Mouse (Mus musculus) right cerebral cortex, postnatal 4 days (tissue): Measurements from ENCODE around the gene Hemgn.

Experiments used
- DNase-seq: peaks from one replicate; pipeline ENCODE4 v3.0.0-alpha.2; 2022

Hemgn gene

DNA sequence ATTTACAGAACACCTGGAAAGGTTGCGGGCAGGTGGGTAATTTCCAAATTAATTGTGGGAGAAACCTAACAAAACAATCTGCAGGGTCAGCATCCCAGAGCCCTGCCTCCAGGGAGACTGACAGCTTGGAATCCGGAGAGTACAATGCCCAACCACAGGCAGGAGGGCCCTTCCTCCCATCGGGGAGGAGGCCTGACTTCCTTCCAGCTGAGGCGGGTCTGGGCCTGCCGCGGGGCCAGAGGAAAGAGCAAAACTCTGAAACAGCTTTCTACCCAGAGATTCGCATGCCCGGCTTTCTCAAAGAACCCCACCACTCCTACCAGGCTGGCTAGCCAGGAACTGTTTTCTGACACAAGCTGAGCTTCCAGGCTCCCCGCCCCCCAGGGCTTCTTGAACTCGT lies 60.3 kb downstream of the Hemgn start:
- DNase-seq: no peak

- no peak for DNase-seq
These were observed 63.8 kb downstream of the Hemgn start for GRCm38 (mm10) chr4:46349530-46349929.

DNA sequence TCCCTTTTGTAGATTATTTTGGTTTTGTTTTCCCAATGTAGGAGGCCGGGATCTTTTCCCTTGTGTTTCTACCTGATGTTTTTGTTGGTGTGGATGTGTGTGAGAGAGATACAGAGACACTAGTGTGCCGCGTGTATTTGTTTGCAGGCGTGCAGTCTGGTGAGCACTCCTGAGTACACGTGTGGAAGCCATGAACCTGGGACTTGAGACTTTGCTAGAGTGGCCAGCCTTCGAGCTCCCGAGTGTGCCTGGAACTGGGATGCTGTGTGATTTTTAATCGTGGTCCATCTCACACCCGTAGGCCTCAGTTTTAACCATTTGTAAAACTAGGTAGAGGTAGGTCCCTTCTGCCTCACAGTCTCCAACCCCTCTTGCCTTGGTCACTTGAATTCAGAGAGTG lies 64.4 kb downstream of the Hemgn start:
- DNase-seq: no peak

DNA sequence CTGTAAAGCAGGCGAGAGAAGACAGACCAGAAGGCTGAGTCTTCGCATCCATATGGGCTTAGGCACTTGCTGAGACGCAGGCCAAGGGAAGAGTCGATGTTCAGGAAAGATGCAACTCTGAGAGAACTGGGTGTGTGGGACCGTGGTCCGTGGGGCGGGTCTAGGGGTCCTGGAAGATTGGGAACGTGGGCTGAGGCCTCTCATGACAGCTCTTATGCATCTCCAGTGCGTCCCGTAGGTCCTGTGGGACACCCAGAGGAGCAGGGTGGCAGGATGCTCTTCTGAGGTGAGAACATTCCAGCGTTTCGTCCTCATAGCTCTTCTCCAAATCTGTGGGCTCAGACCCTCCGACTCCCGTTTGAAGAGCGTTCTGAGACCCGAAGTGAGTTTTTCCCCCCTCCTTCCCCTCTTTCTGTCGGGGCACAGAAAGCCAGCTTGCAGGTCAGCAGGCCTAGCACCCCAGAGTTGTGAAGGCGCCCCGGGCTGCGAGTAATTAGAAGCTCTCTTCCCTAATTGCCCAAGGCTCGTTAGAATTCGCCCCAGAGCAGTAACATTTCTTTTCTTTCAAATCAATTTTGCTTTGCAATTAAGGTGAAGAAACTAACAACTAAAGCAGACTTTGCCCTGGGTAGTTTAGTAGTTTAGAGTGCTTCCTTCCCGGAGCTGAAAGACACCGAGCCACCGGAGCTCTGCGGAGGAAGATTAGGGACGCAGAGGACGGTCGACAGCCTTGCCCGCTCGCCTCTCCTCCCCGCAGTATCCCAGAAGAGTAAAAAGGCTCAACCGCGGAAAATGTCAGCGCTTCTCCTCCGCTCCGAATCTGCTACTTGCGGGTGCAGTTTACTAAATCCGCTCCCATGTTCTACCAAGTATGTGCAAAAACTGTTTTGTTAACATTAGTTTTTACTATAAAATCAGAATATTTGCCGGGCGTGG lies 65.5 kb downstream of the Hemgn start:
- DNase-seq: no peak

DNA sequence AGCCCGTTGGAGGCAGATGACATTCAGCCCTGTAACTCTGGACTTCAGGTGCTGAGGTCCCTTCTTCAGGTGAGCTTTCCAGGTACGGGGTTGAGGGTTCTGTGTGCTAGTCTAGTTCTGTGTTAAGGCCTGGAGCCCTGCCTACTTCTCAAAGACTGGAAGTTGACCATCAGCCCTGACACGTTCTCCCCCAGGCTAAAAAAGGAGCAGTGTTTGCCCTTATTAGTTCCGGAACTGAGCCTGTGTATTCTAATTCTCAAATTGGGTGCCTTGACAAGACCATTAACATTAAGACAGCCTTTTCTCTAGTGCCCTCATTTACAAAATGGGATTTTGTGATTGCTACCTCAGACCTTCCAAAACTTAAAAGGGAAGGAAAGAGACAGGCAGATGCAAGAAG lies 66.2 kb downstream of the Hemgn start:
- no peak for DNase-seq

GRCm38 (mm10) chr4:46346221-46346620 lies 67.1 kb downstream of the Hemgn start:
- DNase-seq: no peak

DNA sequence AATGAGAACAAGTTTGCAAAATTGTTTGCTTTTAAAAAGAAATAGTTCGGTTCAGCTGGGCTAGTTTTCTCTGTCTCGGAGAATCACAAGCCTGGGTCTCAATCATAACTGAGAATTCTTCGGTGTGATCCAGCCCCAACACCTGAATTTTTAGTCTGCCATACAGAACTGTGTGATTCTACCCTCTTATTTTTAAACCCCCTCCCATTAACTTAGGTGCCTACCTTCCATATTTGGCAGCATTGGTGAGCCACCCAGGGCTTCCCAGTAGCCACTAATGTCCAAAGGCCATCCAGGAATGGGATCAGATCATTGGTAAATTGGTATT lies 67.6 kb downstream of the Hemgn start:
- DNase-seq: no peak

GRCm38 (mm10) chr4:46345056-46345772 lies 68.1 kb downstream of the Hemgn start:
- DNase-seq: no peak

DNA sequence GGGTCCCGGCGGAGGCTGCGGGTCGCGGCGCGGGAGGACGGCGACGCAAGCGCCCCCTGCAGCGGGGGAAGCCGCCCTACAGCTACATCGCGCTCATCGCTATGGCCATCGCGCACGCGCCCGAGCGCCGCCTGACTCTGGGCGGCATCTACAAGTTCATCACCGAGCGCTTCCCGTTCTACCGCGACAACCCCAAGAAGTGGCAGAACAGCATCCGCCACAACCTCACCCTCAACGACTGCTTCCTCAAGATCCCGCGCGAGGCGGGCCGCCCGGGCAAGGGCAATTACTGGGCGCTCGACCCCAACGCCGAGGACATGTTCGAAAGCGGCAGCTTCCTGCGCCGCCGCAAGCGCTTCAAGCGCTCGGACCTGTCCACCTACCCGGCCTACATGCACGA lies 69.0 kb downstream of the Hemgn start:
- DNase-seq: peak; percentile 48
